Mouse (Mus musculus) mature B cell (primary cell): ENCODE measurements around the gene Aacs.
"Not testable (repeated sequence)": the region's sequence is repeated elsewhere in the genome, so short reads cannot be mapped to it uniquely, and the experiment has no call there.

Experiments
- in situ Hi-C: fragments of 300-500 bp; cut with MboI; formaldehyde crosslinking; loops from 2 replicates; pipeline ENCODE4 v1.14.3; 2019

The Aacs gene

DNA sequence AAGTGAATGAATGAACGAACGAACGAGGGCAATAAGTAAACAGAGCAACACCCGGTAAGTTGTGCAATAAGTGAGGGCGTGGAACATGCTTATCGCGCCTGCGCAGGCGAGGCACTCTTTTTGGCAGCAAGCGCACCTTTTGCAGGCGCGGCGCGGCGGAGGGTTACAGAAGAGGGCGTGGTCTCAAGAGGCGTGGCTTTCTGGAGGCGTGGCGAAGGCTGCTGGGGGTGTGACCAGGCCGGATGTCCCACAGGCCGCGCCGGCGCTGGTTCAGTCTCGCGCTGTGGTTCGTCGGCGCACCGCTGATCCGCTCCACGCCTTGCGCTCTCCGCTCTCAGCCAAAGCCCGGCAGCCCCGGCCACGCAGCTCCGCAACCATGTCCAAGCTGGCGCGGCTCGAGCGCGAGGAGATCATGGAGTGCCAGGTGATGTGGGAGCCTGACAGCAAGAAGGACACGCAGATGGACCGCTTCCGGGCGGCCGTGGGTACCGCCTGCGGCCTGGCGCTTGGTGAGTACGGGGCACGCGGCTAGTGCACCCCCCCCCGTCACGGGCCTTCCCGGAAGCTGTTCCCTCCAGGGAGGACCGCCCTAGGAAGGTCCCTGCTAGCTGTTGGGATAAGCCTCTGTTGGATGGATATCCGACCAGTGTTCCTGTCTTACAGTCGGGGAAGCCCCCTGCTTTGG is at the start of gene Aacs:
Aacs (plus strand) TSS at position 214 of the 685 bp plus-strand sequence.
- in situ Hi-C loops = no loop called here

DNA sequence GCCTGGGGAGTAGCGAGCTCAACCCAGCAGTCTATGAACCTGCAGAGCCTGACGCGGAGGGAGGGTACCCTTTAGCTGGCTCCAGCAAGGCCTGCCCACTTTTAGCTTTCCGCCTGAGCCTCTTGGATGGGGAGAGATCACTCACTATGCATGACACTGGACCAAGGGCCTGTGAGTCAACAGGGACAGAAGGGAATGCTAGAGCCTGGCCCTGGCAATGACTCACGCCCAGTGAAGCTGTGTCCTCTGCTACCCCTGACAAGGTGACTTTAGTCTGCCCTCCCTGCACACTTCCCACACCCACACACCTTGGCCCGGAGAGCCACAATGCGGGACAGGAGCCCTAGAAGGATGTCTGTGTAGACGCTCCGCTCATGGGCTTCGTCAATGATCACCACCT is 49.3 kb upstream of the Aacs start:
- in situ Hi-C loops = no loop called here

DNA sequence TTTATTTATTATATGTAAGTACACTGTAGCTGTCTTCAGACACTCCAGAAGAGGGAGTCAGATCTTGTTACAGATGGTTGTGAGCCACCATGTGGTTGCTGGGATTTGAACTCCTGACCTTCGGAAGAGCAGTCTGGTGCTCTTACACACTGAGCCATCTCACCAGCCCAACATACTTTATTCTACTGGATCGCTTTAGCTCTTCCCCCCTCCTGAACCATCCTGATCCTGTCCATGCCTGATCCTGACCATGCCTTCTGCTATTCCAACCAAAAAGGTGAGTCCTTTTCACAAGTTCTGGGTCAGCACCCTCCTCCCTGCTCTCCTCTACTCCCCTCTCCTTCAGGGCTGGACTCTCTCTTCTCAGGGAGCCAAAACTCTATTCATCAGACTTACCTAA is 43.3 kb upstream of the Aacs start:
- in situ Hi-C loops = not testable (repeated sequence)

DNA sequence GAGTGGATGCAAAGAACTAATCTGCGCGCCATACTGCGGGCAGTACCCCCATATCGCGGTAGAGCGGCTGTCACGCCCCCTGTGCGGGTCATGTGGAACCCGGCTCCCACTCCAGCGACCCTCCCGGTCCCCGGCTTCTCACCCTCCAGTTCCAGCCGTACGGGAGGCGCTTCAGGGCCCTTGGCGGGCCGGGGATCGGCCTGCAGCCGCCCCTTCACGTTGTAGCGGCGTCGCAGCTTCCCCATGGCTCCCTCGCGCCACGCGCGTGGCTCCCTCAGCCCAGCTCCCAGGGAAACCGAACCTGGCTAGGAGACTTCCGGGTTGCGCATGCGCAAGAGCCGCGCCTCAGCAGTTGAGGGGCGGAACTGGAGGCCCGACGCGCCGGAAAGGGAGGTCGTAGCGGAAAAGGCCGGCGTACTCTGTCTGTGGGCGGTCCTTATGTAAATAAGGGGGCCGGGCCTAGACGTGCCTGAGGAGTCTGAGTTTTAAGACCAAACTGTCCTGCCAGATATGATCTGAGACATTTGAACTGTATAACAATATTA is 41.7 kb upstream of the Aacs start, which contains the start of gene Dhx37:
Dhx37 (minus strand) TSS at position 329 of the 545 bp plus-strand sequence.
- in situ Hi-C loops = no loop called here

DNA sequence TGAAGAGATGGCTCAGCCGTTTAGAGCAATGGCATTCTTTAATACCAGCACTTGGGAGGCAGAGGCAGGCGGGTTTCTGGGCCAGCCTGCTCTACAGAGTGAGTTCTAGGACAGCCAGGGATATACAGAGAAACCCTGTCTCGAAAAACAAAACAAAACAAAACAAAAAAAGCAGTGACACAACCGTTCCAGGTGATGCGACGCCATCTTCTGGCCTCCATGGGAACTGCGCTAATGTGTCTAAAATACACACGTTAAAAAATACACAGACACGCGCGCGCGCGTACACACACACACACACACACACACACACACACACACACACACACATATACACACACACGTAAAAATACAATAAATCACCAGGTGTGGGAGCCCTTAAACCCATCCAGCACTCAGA is 41.3 kb upstream of the Aacs start:
- in situ Hi-C loops = not testable (repeated sequence)

DNA sequence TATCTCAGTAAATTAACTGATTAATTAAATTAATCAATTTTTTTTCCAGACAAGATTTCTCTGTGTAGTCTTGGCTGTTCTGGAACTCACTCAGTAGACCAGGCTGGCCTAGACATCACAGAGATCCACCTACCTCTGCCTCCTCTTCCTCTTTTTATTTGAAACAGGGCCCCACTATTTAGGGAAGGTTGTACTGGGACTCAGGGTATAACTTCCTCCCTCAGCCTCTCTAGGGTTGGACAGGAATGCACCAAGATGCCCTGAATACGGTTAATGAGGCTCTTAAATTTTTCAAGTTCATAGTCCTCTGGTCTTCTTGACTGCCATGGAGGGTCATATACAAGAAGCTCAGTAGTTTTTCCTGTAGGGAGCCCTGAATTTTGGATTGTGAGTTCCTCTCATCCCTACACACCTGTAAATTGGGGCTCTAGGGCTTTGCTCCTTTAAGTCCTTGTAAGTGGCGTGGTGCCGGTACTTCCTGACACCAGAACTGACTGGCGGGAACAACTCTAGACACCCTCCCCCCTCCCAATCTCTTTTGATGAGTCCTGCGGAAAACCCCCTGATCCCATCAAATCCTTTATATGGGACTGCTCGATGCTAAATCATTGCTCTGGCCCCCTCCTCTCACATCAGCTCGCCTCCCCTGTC is 34.9 kb upstream of the Aacs start:
- in situ Hi-C loops = no loop called here

DNA sequence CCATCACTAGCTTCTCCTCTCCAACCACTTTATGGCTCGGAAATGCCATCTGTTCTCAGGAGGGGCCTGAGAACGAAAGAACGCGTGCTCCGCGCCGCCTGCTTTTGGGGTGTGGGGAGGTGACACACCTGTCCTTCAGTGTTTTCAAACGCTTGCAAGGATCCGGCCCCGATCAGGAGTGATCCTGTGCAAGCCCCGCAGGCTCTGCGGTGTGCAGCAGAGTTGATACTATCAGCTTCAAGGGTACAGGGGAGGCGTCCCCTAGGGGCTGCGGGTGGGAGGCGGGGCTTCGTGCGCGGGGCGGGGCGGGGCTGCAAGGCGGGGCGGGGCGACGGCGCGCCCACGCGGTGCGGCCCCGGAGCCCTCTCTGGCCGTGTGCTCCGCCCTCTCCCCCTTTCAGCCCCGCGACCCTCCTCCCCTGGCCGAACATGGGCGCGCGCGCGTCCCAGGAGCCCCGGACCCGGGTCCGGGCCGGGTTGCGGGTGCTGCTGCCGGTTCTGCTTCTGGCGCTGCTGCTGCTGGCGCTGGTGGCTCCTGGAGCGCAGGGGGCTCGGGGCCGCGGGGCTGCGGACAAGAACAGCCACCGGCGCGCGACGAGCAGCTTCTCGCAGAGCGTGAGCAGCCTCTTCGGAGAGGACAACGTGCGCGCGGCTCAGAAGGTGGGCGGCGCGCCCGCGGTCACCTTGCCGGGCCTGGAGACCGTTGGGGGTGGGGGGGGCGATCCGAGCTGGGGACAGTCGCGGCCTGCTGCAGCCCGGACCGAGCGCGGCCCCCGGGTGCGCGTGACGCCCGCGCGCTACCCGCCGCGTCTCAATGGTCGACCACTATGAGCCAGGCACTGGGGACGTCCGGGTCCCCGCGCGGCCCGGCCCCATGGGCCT is 34.1 kb upstream of the Aacs start, which contains the start of gene Bri3bp:
Bri3bp (plus strand) TSS at position 335 of the 881 bp plus-strand sequence.
- in situ Hi-C loops = no loop called here

DNA sequence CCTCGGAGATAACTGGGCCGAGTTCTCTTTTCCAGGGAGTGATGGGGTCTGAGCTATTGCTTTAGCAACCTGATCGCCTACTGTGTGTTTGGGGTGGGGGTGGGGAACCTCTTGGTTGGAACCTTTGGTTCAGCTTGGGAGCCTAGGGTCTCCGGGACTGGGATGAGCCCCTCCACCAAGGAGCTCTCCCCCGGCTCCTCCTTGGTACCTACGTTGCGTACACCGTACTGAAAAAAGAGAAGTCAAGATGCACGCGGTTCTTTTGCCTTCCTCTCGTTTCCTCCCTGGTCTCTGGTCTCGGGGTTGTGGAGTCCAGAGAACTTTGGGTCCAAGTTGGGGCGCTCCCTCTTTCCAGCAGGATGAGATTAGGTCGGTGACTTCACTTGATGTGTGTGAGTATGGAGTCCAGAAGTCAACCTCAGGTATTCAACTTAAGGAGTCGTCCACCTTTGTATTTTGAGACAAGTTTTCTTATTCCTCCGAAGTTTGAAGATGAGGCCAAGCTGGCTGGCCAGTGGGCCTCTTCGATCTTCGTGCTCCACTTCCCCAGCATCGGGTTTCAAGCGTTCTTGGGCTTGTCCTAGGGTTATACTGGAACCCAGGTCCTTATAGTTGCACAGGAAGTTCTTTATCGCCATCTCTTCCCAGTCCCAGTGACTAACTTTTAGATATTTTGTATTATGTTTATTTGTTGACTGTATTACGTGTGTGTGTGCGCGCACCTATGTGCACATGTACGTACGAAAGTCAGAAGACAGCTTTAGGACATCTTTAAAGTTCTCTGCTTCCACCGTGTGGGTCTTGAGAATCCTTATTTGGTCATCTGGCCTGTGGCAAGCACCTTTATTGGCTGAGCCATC is 33.2 kb upstream of the Aacs start:
- in situ Hi-C loops = no loop called here

DNA sequence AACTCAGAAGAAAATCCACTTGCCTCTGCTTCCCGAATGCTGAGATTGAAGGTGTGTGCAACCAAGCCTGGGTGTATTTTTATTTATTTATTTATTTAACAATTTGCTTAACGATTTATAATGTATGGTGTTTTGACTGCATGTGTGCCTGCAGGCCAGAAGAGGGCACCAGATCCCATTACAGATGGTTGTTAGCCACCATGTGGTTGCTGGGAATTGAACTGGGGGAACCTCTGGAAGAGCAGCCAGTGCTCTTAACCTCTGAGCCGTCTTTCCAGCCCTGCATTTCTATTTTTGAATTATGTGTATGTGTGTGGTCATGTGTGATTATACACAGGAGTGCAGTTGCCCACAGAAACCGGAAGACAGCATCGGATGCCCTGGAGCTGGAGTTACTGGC is 32.3 kb upstream of the Aacs start:
- in situ Hi-C loops = no loop called here

DNA sequence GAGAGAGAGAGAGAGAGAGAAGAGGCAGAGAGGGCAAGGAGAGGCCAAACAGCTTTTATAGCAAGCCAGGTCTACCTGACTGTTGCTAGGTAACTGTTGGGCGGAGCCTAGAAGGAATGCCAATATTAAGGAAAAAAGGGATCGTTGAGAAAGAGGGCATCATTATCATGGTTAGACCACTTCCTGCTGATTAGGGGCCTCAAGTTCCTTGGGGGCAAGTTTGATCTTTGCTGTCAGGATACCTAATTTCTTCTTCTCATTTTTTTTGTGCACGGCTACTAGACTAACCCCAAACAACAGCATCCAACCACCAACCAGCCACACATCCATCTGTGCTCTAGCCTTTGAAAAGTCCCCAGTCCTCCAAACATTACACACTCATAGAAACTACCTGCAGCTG is 31.7 kb upstream of the Aacs start:
- in situ Hi-C loops = no loop called here

DNA sequence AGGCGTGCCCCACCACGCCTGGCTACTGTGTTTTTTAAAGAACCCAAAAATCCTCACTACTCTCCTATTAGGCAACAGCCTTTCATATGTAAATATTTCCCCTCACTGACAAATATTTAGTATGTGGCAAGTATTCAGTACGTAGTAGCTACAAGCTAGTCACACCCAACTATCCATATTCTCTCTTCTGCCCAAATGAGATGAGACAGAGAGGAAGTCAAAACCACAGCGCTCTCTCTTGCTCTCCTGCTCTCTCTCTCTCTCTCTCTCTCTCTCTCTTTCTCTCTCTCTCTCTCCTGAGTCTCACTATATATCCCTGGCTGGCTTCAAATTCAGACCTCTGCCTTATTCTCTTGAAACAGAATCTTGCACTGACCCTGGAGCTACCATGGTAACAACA is 31.1 kb upstream of the Aacs start:
- in situ Hi-C loops = no loop called here

DNA sequence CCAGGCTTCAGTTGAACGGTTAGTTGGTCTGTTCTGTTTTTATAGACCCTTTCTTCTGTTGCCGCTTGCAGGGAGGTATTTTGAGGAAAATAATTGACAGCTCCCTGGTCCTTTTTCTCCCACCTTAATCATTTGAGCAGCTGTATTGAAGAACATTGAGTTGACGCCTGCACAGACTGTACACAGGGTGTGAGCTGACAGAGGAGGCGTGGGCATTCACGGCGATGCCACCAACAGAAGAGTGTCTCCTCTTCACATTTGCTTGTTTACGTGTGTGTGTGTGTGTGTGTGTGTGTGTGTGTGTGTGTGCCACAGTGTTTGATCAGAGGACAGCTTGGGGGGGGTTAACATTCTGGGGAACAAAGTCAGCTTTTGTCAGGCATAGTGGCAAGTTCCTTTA is 29.3 kb upstream of the Aacs start:
- in situ Hi-C loops = no loop called here

DNA sequence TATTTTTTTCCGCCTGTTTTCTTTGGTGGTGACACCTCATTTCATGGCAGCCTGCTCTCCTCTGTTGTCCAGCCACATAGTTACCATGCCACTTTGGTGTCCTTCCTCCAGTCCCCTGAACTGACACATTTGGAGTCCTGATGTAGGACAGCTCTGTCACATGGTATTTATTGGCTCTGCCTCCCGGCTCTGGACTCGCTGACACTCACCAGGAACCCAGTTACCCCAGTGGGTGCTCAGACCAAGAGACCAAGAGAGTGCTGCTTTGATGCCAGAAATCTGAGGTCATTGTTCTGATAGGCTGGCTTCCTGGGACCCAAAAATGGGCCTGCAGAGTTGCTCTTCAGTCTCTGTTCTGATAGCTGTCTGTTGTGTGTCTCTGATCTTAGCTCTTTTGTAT is 27.6 kb upstream of the Aacs start:
- in situ Hi-C loops = no loop called here

DNA sequence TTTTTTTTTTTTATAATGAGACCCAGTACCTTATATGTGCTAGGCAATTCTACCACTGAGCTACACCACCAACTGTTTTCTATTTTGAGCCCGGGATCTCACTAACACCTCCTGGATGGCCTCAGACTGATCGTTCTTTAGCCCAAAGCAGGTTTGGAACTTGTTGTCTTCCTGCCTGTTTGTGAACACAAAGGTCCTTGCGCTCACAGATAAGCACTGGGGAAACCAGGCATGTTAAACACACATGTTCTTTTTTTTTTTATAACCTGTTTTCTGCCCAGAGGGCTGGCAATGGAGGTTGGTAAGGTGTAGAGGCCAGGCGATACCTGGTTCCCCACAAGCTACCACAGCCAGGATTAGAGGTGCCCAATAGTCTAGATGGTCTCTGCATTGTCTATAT is 27.0 kb upstream of the Aacs start:
- in situ Hi-C loops = no loop called here

DNA sequence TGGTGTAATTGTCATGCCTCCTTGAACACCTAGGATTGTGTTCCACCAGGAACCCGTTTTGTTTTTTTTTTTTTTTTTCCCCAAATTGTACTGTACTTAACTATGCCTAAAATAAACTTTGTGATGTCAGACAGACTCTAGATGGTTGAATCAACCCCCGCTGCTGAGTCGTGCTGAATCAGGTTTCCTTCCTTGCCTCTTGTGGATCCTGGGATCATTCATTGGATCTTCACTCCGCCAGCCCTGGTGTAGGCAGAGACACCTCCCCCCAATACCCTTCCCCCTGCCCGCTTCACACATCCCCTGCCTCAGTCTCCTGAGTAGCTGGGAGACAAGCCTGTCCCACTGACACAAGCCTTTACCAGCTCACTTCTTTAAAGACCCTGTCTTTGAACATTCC is 26.3 kb upstream of the Aacs start:
- in situ Hi-C loops = no loop called here

DNA sequence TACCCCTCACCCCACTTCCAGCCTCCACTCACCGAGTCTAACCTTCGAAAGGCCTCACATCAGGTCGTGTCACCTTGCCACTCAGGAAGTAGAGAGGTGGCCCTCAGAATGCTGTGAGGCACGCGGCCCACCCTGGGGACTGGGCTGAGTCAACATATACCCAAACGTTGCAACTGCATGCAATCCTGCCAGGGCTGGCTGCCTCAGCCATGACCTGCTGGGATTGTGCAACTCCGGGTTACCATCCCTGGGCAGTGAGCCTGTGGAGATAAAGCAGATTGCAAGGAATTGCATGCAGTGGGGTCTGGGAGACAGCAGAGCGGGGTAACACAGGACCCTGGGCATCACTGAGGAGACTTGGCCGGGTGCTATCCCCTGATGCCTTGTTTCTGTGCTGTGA is 23.0 kb upstream of the Aacs start:
- in situ Hi-C loops = no loop called here

DNA sequence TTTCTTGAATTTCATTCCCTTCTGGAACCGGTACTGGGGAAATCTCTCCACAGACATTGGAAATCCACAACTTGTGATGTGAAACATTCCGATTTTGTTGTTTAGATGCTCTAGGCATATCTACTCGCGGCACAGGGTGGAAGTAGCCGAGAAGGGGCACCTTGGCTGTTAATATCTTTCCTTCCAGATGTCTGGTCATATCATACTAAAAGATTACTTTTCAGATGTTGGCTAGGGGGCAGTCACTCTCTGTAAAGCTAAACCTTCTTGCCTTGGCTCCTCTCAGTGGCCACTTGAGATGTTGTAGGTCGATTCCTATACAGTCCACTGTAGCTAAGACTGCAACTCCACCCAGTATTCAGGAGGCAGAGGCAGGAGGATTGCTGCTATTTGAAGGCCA is 19.5 kb upstream of the Aacs start:
- in situ Hi-C loops = no loop called here

DNA sequence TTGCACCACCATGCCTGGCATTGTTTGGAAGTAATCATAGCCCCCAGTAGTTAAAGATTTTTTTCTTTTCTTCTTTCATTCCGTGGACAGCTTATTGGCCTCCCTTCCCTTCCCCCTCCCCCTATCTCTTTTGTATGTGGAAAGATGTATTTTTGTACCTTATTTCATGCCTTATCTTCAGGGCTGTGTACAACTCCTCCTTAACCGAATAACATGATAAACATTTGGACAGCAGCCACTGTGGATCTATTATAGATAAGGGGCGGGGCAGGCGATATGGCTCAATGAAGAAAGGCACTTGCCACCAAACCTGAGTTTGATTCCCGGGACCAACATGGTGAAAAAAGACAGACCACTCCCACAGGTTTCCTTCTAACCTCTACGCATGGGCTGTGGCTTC is 18.1 kb upstream of the Aacs start:
- in situ Hi-C loops = no loop called here

DNA sequence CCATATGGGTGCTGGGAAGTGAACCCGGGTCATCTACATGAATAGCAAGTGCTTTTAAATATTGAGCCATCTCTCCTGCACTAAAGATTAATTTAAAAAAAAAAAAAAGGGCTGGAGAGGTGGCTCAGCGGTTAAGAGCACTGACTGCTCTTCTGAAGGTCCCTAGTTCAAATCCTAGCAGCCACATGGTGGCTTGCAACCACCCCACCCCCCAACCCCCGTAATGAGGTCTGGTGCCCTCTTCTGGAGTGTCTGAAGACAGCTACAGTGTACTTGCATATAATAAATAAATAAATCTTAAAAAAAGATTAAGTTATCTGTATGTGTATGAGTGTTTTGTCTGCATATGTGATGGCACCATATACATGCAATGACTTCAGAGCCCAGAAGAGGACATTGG is 15.0 kb upstream of the Aacs start:
- in situ Hi-C loops = no loop called here

DNA sequence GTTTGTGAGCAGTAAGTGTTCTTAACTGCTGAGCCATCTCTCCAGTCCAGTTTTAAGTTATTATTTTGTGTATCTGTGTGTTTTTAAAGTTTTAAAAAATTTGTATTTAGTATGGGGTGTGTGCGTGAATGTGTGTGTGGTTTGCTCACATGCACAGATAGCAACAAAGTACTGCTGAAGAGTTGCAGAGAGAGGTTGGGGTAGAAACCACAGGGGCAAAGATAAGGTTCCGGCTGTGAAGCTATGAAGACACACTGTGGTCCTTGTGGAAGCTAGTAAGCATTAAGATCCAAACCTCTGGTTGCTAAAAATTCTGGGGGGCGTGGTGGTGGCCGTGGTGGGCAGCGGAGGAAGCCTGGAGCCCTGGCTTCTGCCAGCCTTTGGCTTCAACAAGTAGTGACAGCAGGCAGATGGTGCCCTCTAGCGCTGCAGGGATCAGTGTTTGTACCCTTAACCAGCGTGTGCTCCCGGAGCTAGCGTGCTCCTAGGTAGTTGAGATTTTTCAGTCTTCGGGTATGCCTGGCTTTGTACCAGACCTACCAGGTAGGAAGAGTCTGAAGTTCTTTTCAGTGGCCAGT is 13.7 kb upstream of the Aacs start:
- in situ Hi-C loops = no loop called here

DNA sequence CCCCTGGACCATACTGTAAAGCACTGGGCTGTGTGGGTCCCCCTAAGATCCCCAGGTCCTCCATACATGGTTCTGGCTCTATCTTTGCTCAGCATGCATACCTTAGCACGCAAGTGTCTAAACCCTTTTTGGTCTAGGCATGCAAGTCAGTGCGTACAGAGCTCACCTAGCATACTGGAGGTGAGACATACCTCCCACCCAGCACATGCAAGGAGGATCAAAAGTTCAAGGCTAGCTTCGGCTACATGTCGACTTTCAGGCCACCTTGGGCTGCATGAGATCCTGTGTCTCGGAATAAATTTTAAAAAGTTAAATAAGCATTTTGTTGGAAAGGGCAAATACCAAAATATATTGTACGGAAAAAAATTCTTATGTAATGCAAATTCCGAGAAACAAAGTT is 10.4 kb upstream of the Aacs start:
- in situ Hi-C loops = no loop called here
